Mouse (Mus musculus): ENCODE data around the gene Lamtor2. TPM values are rescaled to one million over a fixed set of nuclear protein-coding genes. Genes with fewer than 3 reads are reported as not detected.
A peak's percentile ranks its signal among the peaks of the same experiment; 100 is the strongest.

Gene Lamtor2
- total RNA-seq, 2 experiments from 2014 or later = 70.9 to 104 TPM

DNA sequence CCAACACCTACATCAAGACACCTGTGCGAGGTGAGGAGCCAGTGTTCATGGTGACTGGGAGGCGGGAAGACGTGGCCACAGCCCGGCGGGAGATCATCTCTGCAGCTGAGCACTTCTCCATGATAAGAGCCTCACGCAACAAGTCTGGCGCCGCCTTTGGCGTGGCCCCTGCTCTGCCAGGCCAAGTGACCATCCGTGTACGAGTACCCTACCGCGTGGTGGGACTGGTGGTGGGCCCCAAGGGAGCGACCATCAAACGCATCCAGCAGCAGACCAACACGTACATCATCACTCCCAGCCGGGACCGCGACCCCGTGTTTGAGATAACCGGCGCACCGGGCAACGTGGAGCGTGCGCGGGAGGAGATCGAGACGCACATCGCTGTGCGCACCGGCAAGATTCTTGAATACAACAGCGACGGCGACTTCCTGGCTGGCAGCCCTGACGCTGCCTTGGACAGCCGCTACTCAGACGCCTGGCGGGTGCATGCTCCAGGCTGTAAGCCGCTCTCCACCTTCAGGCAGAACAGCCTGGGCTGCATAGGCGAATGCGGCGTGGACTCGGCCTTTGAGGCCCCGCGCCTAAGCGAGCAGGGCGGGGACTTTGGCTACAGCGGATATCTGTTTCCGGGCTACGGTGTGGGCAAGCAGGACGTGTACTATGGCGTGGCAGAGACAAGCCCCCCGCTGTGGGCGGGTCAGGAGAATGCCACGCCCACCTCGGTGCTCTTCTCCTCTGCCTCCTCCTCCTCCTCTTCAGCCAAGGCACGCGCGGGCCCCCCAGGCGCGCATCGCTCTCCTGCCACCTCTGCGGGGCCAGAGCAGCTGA lies 16.6 kb downstream of the Lamtor2 start:
- intact Hi-C loops (cut with DNase I) = no loop called here
- peak overlapping the region; percentile 85 for H3K27ac ChIP-seq
- no peak for TF ChIP-seq CTCF (IDR thresholded peaks at IDR 0.05)
- peak overlapping the region; percentile 86 for H3K4me3 ChIP-seq
- DNase-seq = peak; percentile 89

DNA sequence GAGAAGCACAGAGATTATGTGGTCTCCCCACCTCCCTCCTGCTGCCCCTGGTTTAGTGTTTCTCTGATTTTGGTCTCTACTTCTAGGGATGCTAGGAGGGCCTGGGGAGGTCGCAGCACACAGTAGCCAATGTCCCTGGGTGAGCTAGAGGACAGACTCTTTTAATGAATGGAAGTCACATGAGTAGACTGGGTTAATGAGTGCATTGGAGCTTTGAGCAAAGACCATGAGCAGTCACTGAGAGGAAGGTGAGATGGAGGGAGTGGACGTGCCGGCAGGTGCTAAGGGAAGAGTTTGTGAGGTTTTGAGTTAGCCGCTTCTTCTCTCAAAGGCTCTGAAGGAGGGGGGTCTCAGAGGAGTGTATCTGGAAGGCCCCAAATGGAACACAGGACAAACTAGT lies 17.3 kb downstream of the Lamtor2 start:
- H3K27ac ChIP-seq = no peak overlapping the region
- no peak overlapping the region for H3K4me3 ChIP-seq
- no peak for TF ChIP-seq CTCF (IDR thresholded peaks at IDR 0.05)
- no peak for DNase-seq
- intact Hi-C loops (cut with DNase I) = no loop called here

DNA sequence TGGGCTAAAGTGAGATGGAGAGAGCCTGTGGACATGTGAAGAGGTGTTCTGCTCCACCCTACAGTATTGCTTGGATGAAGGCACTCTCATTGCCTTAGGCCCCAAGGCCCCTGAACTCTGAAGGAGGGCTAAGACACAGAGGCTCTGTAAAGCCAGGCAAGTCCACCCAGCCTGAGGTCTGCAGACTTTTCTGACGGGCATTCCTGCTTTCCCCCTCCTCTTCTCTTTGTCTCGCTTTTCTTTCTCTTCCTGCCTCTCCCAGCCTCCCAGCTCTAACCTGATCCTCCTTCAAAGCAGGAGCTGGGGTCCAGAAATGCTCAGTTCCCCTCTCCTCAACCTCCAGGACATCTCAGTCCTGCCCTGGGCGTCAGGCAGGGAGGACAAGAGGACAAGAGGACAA lies 17.9 kb downstream of the Lamtor2 start:
- no peak overlapping the region for H3K27ac ChIP-seq
- no peak overlapping the region for H3K4me3 ChIP-seq
- TF ChIP-seq CTCF (IDR thresholded peaks at IDR 0.05) = no peak
- intact Hi-C loops (cut with DNase I) = no loop called here
- DNase-seq = no peak

DNA sequence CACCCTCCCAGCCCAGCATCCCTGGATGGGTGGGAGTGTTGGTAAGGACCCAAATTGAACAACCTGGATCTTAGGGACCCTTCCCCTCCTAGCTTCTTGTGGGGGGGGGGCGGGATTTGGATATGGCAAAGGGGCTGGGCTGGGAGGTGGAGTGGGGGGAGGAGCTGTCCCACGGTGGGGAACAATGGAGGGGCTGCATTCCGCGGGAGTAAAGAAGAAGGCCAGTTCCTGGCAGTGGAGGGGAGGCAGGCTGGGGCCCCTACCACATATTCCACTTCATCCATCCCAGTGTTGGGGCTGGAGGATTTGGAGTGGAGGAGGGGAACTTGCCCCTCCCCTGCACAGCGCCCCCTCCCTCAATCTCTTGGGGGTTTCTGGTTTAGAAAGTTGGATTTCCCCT lies 19.2 kb downstream of the Lamtor2 start:
- Histone ChIP-seq H3K27ac (no peak overlapping the region), H3K4me3 (no peak overlapping the region)
- DNase-seq = no peak
- intact Hi-C loops (cut with DNase I) = no loop called here
- TF ChIP-seq CTCF (IDR thresholded peaks at IDR 0.05) = no peak

DNA sequence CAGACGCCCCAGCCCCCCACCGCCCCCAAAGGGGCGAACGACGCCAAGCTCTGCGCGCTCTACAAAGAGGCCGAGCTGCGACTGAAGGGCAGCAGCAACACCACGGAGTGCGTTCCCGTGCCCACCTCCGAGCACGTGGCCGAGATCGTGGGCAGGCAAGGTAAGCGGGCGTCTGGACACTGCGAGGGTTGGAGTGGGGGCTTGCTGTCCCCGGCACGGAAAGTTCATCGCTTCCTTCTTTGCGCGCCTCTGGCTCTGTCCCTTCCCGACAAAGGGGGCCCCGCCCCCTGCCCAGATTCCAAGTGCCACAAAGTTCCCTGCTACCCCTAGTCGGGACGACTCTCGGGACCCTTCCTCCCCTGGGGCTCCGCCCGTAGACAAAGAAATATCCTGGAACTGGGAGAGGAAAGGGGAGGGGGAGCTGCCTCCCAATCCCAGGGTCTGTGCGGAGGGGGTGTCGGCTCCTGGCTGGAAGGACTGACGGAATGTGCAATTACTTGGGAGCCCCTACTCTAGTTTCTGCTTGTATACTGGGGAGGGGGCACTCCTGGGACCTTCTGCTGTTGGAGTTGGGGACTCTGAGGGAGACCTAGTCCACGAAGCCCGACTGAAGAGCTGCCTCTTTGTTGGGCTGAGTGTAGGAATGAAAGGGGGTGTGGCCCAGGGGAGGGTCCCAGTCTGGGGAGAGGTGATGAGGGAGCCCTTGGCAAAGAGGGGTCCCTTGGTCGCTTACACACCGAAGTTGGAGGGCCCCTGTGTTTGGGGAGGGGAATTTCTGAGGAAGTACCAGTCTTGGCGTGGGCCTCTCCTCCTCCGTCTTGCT lies 20.0 kb downstream of the Lamtor2 start:
- intact Hi-C loops (cut with DNase I) = no loop called here
- Histone ChIP-seq H3K27ac (no peak overlapping the region), H3K4me3 (peak overlapping the region; percentile 91)
- TF ChIP-seq CTCF (IDR thresholded peaks at IDR 0.05) = no peak
- peak; percentile 48 for DNase-seq

DNA sequence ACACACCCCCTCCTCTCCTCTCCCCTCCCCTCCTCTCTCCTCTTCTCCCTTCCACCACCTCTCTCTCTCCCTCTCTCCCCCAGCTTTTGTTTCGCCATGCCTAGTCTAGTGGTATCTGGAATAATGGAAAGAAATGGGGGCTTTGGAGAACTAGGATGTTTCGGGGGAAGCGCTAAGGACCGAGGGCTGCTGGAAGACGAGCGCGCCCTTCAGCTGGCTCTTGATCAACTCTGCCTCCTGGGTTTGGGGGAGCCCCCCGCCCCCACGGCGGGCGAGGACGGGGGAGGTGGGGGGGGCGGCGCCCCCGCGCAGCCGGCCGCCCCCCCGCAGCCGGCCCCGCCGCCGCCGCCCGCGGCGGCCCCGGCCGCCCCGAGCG lies 20.6 kb downstream of the Lamtor2 start, which contains the start of gene Mex3a:
Mex3a (plus strand) TSS at position 97 of the 376 bp plus-strand sequence.
- DNase-seq = no peak
- Histone ChIP-seq H3K4me3 (peak within 1 kb of the TSS; percentile 91), H3K27ac (peak within 1 kb of the TSS; percentile 93)
- no peak for TF ChIP-seq CTCF (IDR thresholded peaks at IDR 0.05)
- intact Hi-C loops (cut with DNase I) = no loop called here

DNA sequence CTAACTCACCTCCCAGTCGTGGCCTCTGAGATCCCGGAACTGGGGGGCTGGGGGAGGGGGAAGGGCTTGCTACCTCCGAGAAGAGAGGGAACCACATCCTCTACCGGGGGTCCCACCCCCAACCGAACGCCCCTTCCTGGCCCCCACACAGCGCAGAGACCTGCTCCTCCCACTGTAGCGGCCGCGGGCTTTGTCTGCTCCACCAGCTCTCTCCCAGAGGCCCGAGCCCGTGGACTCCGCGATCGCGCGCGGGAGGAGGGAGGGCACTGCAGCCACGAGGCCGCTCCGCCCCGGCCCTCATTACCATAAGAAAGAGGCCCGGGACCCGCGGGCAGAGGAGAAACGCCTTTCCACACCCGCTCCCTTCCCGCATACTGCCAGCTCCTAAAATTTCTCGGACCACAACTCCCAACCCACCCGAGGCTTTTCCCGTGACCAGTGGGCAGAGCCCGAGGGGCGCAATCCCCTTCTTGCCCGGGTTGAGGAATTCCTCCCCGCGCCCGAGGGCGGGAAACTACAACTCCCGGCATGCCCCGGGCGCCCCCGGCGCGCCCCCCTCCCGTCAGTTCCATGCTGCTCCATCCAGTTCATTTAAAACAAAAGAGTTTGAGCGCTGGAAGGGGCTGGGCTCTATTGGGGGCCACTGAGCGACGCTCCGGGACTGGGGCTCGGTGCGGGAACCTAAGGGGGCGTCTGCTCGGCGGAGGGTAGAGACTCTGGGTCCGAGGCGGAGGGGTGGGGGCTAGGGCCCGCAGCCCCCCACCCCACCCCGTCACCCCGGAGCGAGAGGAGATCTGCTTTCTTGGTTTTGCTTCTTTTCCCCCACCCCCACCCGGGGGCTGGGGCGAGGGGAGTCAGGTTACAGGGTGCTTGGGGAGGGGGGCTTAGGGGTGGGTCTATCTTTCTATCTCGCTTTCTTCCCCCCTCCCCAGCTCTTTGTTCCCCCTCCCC lies 21.3 kb downstream of the Lamtor2 start:
- DNase-seq = peak; percentile 87
- no peak for TF ChIP-seq CTCF (IDR thresholded peaks at IDR 0.05)
- H3K27ac ChIP-seq = peak overlapping the region; percentile 93
- H3K4me3 ChIP-seq = peak overlapping the region; percentile 91
- intact Hi-C loops (cut with DNase I) = no loop called here

DNA sequence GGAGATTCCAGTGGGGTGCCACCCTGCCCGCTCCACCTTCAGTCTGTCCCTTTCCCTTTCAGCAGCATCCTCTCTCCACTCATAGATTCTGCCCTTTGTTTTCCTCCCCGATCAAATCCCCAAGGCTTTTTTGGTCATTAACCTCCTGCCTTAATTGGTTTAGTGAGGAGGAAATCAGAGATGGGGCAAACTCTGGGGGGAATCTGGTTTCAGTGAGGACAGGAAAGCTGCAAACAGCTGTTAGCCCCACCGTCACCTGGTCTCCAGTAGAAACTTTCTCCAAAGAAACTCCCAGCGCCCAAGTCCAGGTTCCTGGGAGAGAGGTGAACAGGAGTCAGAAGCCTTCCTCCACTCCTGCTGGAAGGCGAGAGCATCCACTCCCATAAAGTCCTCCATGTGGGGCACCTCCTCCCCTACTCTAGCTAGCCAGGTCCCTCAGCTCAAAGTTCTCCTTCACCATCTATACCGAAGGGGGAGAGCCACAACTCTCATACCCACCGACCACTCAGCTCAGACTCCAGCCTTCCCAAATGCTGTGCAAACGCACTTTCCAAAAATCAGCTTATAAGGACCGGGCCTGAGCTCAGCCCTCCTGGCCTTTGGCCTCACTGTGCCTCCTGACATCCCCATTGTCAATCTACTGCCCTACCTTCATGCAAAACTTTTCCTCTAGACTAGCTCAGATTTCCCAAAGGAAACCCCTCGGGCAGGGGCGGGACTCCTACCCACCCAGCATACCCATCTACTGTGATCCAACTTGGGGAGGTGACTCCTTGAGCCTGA lies 22.6 kb downstream of the Lamtor2 start:
- intact Hi-C loops (cut with DNase I) = no loop called here
- Histone ChIP-seq H3K4me3 (peak overlapping the region; percentile 91), H3K27ac (peak overlapping the region; percentile 93; the same call in 1 of the 2 replicates)
- no peak for TF ChIP-seq CTCF (IDR thresholded peaks at IDR 0.05)
- DNase-seq = no peak

DNA sequence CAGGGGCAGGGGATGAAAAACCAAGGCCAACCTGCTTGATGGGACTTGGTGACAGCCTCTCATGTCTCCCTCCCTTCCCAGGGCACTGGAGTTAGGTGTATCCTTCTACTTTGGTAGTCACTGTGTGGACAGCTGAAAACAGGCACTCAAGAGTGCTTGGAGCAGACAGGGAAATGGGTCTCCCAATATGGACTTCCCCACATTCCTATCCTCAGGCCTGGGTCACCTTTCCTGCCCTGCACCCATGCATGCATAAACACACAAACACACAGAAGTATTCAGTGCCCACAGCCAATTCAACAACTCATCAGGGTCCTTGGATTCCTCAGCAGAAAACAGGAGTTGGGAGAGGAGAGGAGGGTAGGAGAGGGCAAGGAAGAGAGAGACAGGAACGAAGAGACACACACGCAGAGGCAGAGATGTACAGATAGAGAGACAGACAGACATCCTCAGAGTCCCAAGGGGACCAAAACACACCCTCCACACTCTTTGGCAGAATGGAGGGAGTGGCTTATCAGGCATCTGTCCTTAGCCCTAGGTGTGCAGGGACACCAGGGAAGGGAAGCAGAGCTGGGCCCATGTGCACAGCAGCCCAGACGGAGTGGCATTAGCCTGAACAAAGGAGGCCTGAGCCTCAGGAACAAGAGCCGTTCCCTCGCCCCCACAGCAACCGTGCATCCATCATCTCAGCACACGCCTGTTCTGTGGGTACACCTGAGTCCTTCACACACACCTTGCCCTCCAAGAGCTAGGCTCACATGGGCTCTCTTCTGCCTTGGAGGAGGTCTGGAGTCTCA lies 23.5 kb downstream of the Lamtor2 start:
- no peak overlapping the region for H3K27ac ChIP-seq
- intact Hi-C loops (cut with DNase I) = loop anchor here (5.0 kb wide), 1 partner anchor 122 kb away; no protein-coding TSS in a partner anchor
- TF ChIP-seq CTCF (IDR thresholded peaks at IDR 0.05) = no peak

DNA sequence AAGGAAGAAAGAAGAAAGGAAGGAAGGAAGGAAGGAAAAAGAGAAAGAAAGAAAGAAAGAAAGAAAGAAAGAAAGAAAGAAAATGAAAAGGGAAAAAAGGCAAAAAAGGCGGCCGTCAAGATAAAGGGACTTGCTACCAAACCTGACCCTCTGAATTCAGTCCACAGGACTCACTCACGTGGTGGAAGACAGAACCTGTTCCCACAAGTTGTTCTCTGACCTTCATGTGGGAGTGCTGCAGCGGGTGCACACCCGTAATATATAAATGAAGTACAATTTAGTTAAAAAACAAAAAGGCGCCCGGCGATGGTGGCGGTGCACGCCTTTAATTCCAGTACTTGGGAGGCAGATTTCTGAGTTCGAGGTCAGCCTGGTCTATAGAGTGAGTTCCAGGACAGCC lies 24.2 kb downstream of the Lamtor2 start:
- H3K27ac ChIP-seq = no peak overlapping the region
- intact Hi-C loops (cut with DNase I) = loop anchor here (5.0 kb wide), 1 partner anchor 121 kb away; no protein-coding TSS in a partner anchor
- H3K4me3 ChIP-seq = no peak overlapping the region
- no peak for DNase-seq
- TF ChIP-seq CTCF (IDR thresholded peaks at IDR 0.05) = no peak

More for the DNA sequence above, 23.5 kb downstream of the Lamtor2 start:
- no peak overlapping the region for H3K4me3 ChIP-seq
- no peak for DNase-seq

DNA sequence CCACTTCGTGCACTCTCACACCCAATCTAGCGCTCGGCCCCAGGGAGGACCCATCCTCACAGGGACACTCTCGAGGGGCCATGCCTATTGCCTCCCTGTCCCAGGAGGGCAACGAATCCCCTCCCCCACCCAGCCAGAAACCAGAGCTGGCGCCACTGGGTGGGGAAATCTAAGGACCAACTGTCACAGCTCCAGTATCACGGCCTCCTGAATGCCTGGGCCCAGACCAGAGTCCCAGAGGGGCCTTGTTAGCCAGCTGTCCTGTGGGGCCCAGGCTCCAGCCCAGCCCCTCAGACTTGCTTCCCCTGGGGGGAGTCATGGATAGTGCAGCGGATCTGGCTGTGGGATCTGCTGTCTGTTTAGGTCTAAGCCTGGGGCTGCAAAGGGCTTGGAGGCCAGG lies 25.3 kb downstream of the Lamtor2 start:
- DNase-seq = peak; percentile 57
- Histone ChIP-seq H3K4me3 (no peak overlapping the region), H3K27ac (peak overlapping the region; percentile 53)
- intact Hi-C loops (cut with DNase I) = loop anchor here (5.0 kb wide), 1 partner anchor 120 kb away; no protein-coding TSS in a partner anchor
- TF ChIP-seq CTCF (IDR thresholded peaks at IDR 0.05) = no peak

All from gastrocnemius, adult 2 months (tissue).